Mouse (Mus musculus) frontal cortex, postnatal 10 days (tissue): Measurements from ENCODE around the gene 2310034G01Rik.

Source experiments
- DNase-seq, 2 experiments: peaks; one replicate each; pipeline ENCODE4 v3.0.0; 2022; ENCODE audit warnings: low spot score in 2 of 2, mixed read lengths in 1 of 2

Gene 2310034G01Rik

DNA sequence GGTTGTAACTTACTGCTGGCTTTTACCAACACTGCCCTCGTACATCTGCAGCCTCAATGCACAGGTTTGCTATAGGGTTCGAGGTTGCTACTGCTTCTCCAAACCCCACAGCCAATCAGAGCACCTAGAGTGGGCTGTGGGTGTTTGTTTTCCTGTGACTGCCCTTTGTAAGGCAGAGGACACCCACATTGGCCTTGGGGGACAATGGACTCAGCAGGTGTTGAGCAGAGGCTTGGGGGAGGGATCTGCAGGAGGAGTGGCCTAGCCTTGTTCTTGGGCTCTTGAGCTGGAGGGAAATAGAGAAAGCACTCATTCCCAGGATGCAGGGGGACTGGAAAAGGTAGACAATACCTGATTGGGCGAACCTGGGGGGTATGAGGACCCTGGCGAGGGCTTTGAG is 8.3 kb upstream of the 2310034G01Rik start:
- DNase-seq = no peak

DNA sequence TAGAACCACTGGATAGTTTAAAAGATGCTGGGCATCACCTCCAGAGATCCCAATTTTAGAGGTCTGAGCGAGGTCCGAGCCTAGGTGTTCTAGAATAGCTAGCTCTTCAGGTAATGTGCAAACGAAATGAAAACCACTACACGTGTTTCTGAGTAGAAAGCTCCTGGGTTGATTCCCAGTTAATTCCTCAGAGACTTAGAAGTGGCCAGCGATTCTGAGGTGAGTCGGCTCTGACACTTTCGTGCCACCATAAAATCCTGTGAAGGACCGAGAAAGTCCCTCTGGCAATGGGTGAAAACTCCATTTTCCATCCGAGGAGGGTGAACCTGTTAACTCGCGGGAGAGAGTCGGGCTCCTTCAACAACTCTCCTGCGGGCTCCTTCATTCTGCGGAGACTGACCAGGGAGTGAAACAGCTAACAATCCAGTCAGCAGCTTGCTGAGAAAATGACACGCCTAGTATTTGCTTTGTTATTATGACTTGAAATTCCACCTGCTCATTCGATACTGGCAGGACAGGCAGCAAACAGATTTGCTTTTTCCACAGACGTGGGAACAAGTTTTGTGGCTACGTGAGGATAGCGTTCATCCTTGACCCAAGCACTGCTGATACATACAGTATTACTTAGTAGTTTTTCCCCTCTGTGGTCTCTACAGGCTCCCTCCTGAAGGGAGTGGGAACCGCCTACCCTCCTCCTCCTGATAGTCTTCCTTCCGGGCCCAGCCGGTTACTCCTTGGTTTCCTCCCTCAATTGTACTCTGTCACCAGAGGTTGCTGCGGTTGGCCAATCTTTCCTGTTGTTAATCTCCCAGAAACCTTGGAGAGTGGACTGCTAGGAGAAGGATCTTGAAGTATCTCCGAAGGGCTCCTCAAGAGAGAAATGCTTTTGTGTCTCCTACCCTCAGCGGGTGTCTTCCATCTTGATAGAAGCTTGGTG is 7.5 kb upstream of the 2310034G01Rik start:
- DNase-seq = no peak

DNA sequence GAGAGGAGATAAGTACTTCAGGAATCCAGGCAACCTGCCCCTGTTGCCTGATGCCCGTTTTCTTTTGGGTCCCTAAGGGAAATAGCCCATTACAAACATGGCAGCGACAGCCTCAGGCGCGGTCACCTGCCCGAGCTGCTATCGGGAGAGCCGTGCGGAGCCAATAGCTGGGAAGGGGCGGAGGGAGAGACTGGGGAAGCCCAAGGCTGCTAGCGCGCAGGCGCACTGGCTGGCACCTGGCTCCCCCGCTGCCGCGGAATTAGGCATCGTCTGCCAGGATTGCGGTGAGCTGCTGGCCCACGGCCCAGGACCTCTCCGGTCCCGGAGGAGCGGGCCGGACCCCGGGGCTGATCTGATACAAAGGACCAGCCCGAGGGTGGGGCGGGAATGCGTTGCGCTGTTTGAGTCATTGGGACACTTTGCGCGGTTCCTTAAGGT is 6.6 kb upstream of the 2310034G01Rik start:
- peak; percentile 88 for DNase-seq

DNA sequence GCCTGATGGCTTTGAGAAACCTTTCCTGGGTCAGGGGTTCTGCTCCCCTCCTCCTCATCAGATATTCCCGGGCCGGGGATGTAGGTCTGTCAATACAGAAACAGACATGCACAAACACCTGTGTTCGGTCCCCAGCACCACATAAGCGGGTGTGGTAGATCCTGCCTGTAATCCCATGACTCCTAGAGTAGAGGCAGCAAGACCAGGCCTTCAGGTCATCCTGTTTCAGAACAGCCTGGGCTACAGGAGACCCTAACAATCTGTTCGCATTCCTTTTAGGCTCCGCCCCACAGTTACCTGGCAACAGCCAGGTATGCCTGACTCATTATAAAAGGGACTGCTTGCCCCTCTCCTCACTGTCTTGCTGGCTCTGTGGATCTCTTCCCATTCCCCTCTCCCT is 552 bp downstream of the 2310034G01Rik start:
- no peak for DNase-seq

DNA sequence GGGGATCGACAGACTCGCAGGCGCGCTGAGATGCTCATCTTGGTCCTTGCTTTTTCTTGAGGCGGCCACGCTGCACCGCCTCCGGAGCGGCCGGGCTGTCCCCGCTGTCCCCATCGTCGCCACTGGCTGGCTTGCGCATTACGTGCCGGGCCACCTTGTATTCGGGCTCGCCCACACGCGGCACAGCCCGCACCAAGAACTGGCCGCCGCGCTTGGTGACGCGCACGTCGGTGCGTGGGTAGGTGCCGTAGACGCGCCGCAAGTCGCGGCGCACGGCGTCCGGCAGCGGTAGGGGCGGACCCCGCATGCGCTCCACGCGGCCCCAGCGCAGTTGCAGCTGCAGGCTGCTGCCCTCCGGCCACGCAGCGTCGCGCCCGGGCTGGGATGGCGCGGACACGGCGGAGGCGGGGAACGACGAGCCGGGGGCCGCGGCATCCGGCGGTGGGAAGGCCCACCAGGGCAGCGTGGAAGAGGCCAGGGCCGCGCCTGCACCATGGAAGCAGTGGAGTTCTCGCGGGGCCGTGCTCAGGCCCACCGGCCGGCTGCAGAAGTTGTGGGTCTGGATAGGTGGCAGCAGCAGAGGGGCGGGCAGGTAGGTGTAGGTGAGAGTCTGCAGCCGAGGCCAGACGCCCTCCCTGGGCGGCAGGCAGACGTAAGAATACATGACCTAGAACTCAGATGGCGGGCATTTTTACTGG is 1.2 kb downstream of the 2310034G01Rik start:
- DNase-seq = peak; percentile 84 to 87

DNA sequence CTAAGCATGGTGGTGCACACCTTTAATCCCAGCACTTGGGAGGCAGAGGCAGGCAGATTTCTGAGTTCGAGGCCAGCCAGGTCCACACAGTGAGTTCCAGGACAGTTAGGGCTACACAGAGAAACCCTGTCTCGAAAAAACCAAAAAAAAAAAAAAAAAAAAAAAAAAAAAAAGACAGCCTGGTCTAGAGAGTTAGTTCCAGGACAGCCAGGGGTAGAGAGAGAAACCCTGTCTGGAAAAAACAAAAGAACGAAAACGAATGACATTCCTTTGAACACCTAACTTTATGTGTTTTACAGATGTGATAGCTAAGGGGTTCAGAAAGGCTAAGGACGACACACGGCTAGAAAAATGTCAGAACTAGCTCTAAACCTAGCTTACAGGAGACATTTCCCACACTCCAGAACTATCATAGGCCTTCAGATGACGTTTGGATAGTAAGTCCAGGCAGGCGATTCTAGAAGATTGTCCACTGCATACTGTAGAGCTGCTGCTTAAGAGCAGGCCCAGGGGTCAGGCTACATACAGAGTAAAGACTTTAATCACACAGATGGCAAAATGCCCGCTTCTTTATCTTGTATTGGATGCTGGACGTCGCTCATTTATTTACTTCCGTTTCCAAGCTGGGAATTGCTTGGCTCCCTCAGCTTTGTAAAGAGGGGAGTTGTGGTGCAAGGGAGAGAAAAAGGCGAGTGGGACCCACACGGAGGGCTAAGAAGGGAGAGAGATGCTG is 2.0 kb downstream of the 2310034G01Rik start:
- no peak for DNase-seq

DNA sequence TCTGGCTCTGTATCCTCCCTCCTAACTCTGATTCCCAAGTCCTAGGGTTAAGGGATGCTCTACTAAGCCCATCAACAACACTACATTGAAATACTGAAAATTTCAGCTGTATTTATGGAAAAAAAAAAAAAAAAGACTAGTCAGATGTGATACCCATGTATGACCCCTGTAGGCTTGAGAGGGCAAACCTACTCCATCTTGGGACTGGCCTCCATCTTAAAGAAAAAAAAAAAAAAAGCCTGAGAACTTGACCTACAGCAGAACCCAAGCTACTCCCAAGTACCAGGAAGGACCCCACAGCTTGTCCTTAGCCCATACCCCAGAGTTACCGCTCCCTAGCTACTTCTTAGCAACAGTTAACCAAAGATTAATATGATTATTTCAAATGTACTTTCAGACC is 3.0 kb downstream of the 2310034G01Rik start:
- DNase-seq = no peak

DNA sequence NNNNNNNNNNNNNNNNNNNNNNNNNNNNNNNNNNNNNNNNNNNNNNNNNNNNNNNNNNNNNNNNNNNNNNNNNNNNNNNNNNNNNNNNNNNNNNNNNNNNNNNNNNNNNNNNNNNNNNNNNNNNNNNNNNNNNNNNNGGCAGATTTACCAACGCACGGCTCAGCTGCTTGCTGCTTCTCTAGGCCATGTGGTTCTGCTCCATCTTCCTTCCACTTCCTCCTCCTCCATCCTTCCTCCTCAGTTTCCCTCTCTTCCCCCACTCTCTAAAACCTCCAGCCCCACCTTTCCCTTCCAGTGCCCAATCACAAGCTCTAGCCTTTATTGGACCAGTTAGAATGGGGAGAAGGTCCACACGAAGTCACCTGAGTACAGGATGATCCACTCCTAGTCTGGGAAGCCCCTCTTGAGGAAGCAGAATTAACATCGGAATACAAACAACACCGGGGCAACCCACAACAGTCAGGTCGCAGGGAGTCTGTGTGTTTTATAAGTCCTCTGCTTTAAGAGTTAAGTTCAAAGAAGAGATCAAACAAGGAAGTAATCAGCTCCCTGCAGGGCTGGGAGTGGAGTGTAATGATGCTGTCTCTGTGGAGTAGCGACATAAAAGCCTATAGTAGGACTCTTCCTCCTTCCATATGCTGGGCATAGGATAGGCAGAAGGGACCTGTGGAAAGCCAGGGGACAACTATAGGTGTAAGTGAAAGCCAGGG is 5.2 kb downstream of the 2310034G01Rik start:
- DNase-seq = no peak

DNA sequence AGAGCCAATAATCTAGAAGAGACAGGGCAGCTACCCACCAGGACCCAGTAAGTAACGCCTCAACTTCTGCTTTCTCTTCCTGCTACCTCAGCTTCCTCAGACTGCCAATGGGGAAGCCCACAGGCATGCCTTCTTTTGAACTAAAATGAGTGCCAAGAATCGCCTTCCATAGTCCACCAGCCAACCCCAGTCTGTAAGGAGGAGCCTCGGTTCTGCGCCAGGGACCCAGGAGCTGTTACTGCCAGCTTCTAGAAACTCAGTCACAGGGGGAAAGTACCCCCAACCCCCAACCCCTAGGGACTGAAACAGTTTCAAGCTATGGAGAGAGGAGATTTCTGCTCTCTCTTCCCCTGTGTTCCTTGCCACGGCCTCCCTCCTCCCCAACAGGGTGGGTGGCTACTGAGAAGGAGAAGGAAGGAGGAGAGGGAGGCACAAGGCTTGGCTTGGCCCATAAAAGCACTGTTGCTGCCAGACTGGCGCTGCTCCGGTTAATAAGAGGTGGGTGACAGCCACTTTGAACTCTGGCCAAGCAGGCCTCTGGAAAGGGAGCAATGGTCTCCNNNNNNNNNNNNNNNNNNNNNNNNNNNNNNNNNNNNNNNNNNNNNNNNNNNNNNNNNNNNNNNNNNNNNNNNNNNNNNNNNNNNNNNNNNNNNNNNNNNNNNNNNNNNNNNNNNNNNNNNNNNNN is 10.7 kb downstream of the 2310034G01Rik start:
- DNase-seq = peak in 1 of 2 experiments; percentile 43

DNA sequence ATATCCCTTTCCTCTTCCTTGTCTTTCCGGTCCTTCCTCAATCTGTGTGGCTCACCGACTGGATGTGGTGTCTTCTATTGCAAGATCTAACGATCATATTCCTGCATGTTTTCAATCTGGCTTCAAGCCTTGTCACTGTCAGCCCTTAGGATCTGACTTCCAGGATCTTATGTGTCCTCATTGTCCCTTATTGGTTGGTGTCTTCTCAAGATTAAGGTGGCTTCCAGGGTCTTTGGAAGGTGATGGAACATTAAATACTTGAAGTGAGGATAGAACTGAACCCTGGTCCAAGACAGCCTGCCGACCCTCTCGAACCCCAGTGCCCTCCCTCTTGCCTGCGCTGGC is 11.2 kb downstream of the 2310034G01Rik start:
- no peak for DNase-seq

DNA sequence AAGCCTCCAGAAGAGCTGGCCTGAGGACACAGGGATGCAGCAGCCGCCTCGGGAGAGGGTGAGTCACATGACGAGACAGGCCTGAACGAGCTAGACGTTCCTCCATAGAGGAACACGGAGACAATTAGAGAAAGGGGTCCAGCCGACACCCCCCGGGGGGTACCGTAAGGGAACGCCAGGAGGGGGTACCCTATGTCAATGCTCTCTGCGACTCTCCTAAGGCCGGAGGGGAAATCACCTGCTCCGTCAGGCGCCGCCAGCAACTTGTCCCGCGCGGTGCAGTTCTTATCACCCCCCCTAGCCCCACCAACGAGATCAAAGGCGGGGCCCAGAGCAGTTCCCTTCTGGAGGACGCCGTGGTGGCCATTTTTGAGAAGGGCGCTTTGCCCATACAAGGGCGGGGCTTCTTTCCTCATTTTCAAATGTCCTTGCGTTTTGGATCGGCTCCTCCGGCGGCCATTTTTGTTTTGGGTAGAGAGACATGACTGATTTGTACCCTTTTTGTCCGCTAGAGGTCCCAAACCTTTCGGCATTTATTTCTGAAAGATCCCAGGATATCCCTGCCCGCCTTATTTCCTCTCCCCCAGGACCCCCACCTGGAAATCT is 11.7 kb downstream of the 2310034G01Rik start, which contains the start of gene Cuedc2:
Gene Cuedc2, minus strand, starts transcription at position 372 of the 606 bp plus-strand sequence.
- DNase-seq = peak; percentile 94 to 96

DNA sequence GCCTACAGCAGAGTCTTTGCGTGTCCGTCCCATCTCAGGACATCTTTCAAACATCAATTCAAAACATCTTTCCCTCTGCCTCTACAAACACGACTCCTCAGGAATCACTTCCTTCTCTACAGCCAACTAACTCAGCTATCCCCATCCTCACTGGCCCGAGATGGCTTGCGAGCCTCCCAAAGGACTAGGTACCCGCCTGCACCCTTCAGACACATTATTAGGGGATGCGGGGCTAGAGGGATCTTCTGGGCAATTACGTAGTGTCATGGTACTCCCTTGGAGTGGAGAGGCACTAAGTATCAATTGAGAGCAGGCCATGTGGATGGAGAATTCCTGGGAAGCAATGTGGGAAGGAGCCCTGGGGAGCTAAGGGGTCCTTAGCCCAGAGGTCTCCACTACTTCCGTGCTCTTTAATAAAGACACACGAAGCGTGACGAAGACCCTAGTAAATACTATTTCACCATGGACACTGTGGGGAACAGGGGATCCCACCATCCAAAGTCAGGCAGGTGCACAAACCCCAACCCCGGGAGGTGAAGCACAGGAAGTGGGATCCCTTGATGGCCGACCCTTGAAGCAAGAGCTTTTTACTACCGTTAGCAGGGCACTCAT is 12.3 kb downstream of the 2310034G01Rik start:
- no peak for DNase-seq

DNA sequence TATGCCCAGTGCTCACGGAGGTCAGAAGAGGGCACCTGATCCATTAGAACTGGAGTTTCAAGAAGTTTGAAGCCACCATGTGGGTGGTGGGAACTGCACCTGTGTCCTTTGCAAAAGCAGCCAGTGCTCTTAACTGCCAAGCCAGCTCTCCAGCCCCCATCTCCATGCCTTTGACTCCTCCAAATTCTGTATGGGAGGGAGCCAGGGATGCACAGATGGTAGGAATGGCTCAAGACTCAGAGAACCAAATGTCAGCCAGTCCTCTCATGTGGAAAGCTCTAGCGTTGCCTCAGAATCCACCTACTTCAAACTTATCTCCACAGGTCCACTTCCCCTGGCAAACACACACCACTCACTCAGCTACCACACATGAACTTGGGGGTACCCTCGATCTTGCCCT is 16.2 kb downstream of the 2310034G01Rik start:
- DNase-seq = no peak

DNA sequence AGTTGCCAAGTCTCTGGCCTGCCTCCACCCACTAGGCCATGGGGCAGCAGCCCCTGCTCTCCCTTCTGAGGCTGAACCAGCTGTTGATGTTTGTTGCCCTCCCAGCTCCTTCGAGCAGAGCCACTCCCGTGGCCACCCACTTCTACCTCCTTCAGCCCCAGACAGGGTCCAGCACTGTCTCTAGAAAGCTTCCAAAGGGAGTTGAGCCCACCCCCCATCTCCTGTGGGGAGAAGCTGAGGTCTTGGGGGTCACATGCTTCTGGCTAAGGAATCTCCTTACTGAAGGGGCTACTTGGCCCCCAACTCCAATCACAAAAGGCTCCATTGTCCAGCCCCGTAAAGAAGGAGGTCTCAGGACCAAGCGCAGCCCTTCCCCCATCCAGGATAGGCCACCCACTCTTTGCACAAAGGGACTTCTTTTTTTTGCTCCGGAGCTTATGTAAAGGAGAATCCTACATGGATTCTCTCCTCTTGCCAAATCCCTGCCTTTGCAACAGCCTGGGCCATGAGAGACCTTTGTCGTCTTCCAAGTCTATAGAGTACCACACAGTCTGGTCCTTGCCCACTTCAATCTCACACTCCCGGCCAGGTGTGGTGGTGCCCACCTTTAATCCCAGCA is 17.3 kb downstream of the 2310034G01Rik start:
- no peak for DNase-seq

DNA sequence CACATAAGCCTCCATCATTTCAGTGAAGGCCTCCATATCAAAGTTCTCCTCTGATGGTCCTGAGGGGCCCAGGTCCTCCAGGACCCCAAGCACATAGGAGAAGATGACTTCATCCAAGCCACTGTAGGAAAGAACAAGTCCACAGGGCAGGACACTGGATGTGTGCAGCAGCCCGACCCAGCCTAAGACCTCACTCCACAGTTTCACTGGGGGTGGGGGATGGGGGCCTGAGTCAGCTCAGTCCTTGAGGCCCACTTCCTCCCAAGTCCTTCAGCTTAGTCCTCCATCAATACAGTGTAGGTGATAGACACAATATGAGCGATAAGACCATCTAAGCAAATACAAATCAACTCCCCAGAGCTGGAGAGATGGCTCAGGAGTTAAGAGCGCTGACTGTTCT is 18.2 kb downstream of the 2310034G01Rik start:
- no peak for DNase-seq

DNA sequence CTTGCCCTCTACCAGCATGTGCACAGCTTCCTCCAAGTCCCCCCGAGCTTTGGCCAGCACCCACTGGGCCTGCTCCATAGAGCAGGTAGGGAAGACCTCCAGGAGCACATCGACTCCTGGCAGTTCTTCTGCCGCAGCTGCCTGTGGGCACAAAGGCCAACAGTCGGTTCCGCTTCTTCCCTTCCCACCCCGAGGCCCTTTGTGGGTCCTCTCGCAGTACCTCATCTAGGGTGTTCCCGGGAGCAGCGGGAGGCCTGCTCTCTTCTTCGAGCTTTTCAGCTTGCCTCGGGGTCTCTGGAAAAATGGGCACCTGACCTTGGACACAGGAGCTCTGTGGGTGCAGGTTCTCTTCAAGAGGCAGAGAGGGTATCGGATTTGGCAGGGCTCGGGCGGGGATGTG is 18.8 kb downstream of the 2310034G01Rik start:
- no peak for DNase-seq

DNA sequence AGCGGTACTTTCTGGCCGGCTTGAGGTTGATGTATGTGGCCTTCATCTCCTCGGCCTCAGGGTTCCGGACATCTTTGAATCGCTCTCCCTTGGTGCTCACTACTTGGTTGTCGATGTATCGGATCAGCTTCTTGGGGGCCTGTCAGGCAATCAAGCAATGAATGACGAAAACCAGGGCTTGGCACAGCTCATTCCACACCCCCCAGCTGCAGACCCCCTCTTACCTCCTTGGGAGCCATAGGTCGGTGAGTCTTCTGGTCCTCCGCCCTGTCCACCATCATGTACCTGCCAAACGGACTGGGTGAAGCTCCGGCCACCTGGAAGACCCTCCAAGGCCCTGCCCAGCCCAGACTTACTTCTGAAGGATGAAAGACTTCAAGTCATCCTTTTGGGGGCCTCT is 19.4 kb downstream of the 2310034G01Rik start:
- DNase-seq = no peak

DNA sequence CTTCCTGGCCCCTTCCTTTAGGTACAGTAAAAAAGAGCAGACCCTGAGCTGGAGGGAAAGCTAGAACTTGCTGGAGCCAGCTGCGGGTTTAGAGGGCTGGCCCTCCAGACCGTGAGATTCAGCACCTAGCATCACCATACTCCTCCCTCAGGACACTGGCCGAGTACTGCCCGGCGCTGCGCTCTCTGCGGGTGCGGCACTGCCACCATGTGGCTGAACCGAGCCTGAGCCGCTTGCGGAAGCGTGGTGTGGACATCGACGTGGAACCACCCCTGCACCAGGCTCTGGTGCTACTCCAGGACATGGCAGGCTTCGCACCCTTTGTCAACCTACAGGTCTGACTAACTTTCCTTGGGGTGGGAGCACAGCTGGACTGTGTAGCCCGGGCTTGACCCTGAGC is 20.2 kb downstream of the 2310034G01Rik start:
- peak in 1 of 2 experiments; percentile 78 for DNase-seq

DNA sequence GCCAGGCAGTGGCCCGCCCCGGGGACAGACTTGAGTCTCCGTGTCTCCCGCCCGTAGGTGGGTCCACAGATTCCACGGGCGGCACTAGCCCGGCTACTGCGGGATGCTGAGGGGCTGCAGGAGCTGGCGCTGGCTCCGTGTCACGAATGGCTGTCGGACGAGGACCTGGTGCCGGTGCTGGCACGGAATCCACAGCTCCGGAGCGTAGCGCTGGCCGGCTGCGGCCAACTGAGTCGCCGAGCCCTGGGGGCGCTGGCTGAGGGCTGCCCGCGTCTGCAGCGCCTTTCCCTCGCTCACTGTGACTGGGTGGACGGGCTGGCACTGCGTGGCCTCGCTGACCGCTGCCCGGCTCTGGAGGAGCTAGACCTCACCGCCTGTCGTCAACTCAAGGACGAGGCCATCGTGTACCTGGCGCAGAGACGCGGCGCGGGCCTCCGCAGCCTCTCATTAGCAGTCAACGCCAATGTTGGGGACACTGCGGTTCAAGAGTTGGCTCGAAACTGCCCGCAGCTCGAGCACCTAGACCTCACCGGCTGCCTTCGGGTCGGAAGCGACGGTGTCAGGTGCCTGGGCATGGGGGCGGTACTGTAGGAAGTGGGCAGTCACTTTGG is 21.0 kb downstream of the 2310034G01Rik start:
- no peak for DNase-seq
